Mouse (Mus musculus) ES-Bruce4 (cell line): Measurements from ENCODE around the gene Dscaml1.

ENCODE experiments used
- CTCF ChIP-seq: IDR thresholded peaks from one replicate; pipeline ENCODE4 v1.8.1; 2011; ENCODE audit warnings: low read depth, low read length
- EP300 ChIP-seq: IDR thresholded peaks from 2 replicates; pipeline ENCODE4 v1.6.1; 2011; ENCODE audit warnings: low read depth, low read length; ENCODE audit not compliant: insufficient read depth
- POLR2A ChIP-seq: IDR thresholded peaks from one replicate; pipeline ENCODE4 v1.8.1; 2011; ENCODE audit warnings: low read length; ENCODE audit not compliant: insufficient read depth

DNA sequence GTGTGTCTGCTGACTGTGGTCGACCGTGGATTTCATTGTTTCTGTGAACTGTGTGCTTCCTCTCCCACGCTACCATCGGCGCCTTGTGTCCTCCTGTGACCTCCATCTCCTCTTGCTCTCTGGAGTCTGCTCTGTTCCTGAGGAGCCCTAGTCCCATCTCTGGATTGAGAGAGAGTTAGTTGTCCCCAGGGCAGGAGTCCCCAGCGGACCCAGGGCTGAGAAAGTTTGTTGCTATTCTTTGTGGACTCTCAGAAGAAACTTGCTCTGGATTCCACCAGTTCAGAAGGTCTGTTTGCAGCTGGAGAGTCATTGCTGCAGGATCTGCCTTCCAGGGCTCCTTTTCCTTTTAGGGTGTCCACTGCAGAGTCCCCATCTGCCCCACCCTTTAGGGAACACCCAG lies 31.2 kb upstream of the Dscaml1 start:
- no peak for TF ChIP-seq CTCF
- TF ChIP-seq POLR2A: no peak
- TF ChIP-seq EP300: no peak
